ENCODE assay signal across 8 mouse cellular contexts in genomic region chr6:31218880-31219279, GRCm38 (mm10).
DNase-seq lines count a peak whose midpoint lies in the region; ATAC-seq and TF ChIP-seq lines count a peak whose summit lies in the region.

No protein-coding gene starts in this region.

- H3K27ac ChIP-seq in liver, adult 2 months (replicated peaks; ENCODE audit: insufficient read depth, low read depth, low read length), result peak overlapping the region; percentile 98
- no peak overlapping the region for H3K27ac ChIP-seq in embryonic facial prominence, embryonic 14.5 days (replicated peaks; ENCODE audit: low read depth, low read length)
- H3K27ac ChIP-seq in limb, embryonic 10.5 days, result no peak overlapping the region
- peak overlapping the region; percentile 99 for H3K27ac ChIP-seq in olfactory bulb, adult 2 months (ENCODE audit: insufficient read depth, low read depth, low read length)

- peaks cover 4% of the 10 kb centered on the region for H3K36me3 ChIP-seq in liver, adult 2 months (ENCODE audit: control insufficient read depth, insufficient read depth, low read length)
- H3K36me3 ChIP-seq in embryonic facial prominence, embryonic 14.5 days (ENCODE audit: control insufficient read depth, insufficient read depth, low read length), result no peaks in the 10 kb centered on the region
- H3K36me3 ChIP-seq in limb, embryonic 10.5 days, result no peaks in the 10 kb centered on the region

- 23% methylated on average over 8 of the region's 8 CpGs for WGBS in liver, adult 2 months
- WGBS in embryonic facial prominence, embryonic 14.5 days, result 23% methylated on average over 8 of the region's 8 CpGs
- 35% methylated on average over 8 of the region's 8 CpGs for WGBS in limb, embryonic 10.5 days
- 10% methylated on average over 8 of the region's 8 CpGs for WGBS in olfactory bulb, adult 2 months

- peak overlapping the region; percentile 98 for H3K9ac ChIP-seq in liver, adult 2 months (ENCODE audit: low read depth, low read length)
- no peak overlapping the region for H3K9ac ChIP-seq in embryonic facial prominence, embryonic 14.5 days (ENCODE audit: low read depth, low read length)

- H3K79me2 ChIP-seq in liver, adult 2 months (ENCODE audit: control insufficient read depth, insufficient read depth, low read length), result peaks cover 26% of the 10 kb centered on the region; the same call in 1 of the 2 replicates

- H3K4me2 ChIP-seq in embryonic facial prominence, embryonic 14.5 days (ENCODE audit: low read depth, low read length), result peak overlapping the region; percentile 100

- no peak for TF ChIP-seq POLR2A in liver, adult 2 months (IDR thresholded peaks at IDR 0.05; ENCODE audit: extremely low read depth, insufficient read depth, low read length)
- no peak for TF ChIP-seq POLR2A in olfactory bulb, adult 2 months (IDR thresholded peaks at IDR 0.05; ENCODE audit: insufficient read depth, low read depth, low read length)

- ATAC-seq in embryonic facial prominence, embryonic 14.5 days (ENCODE audit: low read depth), result no peak

- H3K9me3 ChIP-seq in embryonic facial prominence, embryonic 14.5 days (ENCODE audit: control insufficient read depth, low read length), result no peaks in the 10 kb centered on the region
- H3K9me3 ChIP-seq in limb, embryonic 10.5 days (replicated peaks), result no peaks in the 10 kb centered on the region

- H3K27me3 ChIP-seq in liver, adult 2 months (ENCODE audit: control insufficient read depth, insufficient read depth, low read length), result no peaks in the 10 kb centered on the region
- H3K27me3 ChIP-seq in embryonic facial prominence, embryonic 14.5 days (replicated peaks; ENCODE audit: control insufficient read depth, insufficient read depth, low read length), result peaks cover 84% of the 10 kb centered on the region
- H3K27me3 ChIP-seq in limb, embryonic 10.5 days (ENCODE audit: low read depth, poor library complexity, severe bottlenecking), result peaks cover 97% of the 10 kb centered on the region

- peak; percentile 69 for DNase-seq in liver, adult 2 months (ENCODE audit: extremely low read depth, low read depth, low spot score)
- no peak for DNase-seq in liver
- no peak for DNase-seq in embryonic facial prominence, embryonic 14.5 days (ENCODE audit: low spot score)
- no peak for DNase-seq in limb, embryonic 10.5 days (ENCODE audit: low spot score)
- no peak for DNase-seq in cerebellum, postnatal 25 days
- no peak for DNase-seq in adrenal gland, adult (ENCODE audit: inconsistent age in 2 of 2, low spot score in 1 of 2)
- no peak for DNase-seq in embryo, embryonic 11 days

- peaks cover 14% of the 10 kb centered on the region for H3K4me1 ChIP-seq in liver, adult 2 months (ENCODE audit: control insufficient read depth, insufficient read depth, low read length)
- peaks cover 30% of the 10 kb centered on the region for H3K4me1 ChIP-seq in embryonic facial prominence, embryonic 14.5 days (ENCODE audit: control insufficient read depth, insufficient read depth, low read length)
- peaks cover 44% of the 10 kb centered on the region for H3K4me1 ChIP-seq in limb, embryonic 10.5 days
- H3K4me1 ChIP-seq in olfactory bulb, adult 2 months (ENCODE audit: control insufficient read depth, insufficient read depth, low read length), result 0 out of 2 replicates have a peak, but pooled peaks cover 8% of the 10 kb centered on the region

- TF ChIP-seq CTCF in liver, adult 2 months (IDR thresholded peaks at IDR 0.05; ENCODE audit: low read depth, low read length), result no peak
- no peak for TF ChIP-seq CTCF in olfactory bulb, adult 2 months (IDR thresholded peaks at IDR 0.05; ENCODE audit: insufficient read depth, low read depth, low read length)

- peak overlapping the region; percentile 95 for H3K4me3 ChIP-seq in liver, adult 2 months (ENCODE audit: insufficient read depth, low read depth, low read length)
- peak overlapping the region; percentile 76 for H3K4me3 ChIP-seq in embryonic facial prominence, embryonic 14.5 days (ENCODE audit: low read depth, low read length)
- peak overlapping the region; percentile 80; the same call in 1 of the 2 replicates for H3K4me3 ChIP-seq in limb, embryonic 10.5 days
- peak overlapping the region; percentile 98; the same call in 1 of the 2 replicates for H3K4me3 ChIP-seq in olfactory bulb, adult 2 months (ENCODE audit: insufficient read depth, low read depth, low read length)

Comparison
In these comparisons a context has a peak if more than half of its experiments do, and no peak if none do; other contexts are left out.
1. H3K27ac ChIP-seq: peak in liver, adult 2 months (single experiment) and olfactory bulb, adult 2 months (single experiment); none in embryonic facial prominence, embryonic 14.5 days (single experiment) and limb, embryonic 10.5 days (single experiment).
2. Peak in every context shown above with its lines, with median percentiles within 50 percentile points of each other: H3K4me3 ChIP-seq.